Mouse (Mus musculus) erythroblast, embryonic 14.5 days (primary cell): ENCODE data around the gene Dhx34.

Experiments
- GATA1 ChIP-seq: IDR thresholded peaks from 2 replicates; pipeline ENCODE4 v1.6.1; 2012; ENCODE audit warnings: low read length, inconsistent platforms, mixed read lengths
- TAL1 ChIP-seq: IDR thresholded peaks from 3 replicates; pipeline ENCODE4 v1.6.1; 2012; ENCODE audit warnings: low read length, inconsistent platforms, mixed read lengths

- TF ChIP-seq GATA1 (no peak), TAL1 (no peak)
Observed at GRCm38 (mm10) chr7:16174597-16175541, 47.0 kb downstream of the Dhx34 start, which contains the start of gene Meis3.
